Mouse (Mus musculus) adrenal gland, postnatal 36 days (tissue): Measurements from ENCODE around the gene Bace1. TPM values are rescaled to one million over a fixed set of nuclear protein-coding genes. Genes with fewer than 3 reads are reported as not detected.

Experiments
- DNase-seq, 2 experiments: peaks; one replicate each; pipeline ENCODE4 v3.0.0; 2021; ENCODE audit warnings: mixed read lengths in 1 of 2
- long read RNA-seq, 2 experiments: library from polyadenylated mRNA; stranded (forward); transcript quantifications; one replicate each; pipeline ENCODE4 v2.0.0; 2021; ENCODE audit warnings: borderline sequencing depth in 2 of 2
- total RNA-seq, 2 experiments: library from RNA; stranded (reverse); gene quantifications; 2 replicates each; pipeline ENCODE4 v1.2.3; 2021

Bace1 gene
- 10 to 100 TPM; 24.3 to 32.0 TPM for total RNA-seq
- long read RNA-seq, experiment 1, full-length matches to known transcripts = 6 of 20 reads
- long read RNA-seq, experiment 1, partial matches to known transcripts = 13 of 20 reads
- long read RNA-seq, experiment 1, other reads (novel, unspliced or antisense) = 1 of 20 reads
- long read RNA-seq, experiment 2, full-length matches to known transcripts = 9 of 13 reads
- long read RNA-seq, experiment 2, partial matches to known transcripts = 0 of 13 reads
- long read RNA-seq, experiment 2, other reads (novel, unspliced or antisense) = 4 of 13 reads

DNA sequence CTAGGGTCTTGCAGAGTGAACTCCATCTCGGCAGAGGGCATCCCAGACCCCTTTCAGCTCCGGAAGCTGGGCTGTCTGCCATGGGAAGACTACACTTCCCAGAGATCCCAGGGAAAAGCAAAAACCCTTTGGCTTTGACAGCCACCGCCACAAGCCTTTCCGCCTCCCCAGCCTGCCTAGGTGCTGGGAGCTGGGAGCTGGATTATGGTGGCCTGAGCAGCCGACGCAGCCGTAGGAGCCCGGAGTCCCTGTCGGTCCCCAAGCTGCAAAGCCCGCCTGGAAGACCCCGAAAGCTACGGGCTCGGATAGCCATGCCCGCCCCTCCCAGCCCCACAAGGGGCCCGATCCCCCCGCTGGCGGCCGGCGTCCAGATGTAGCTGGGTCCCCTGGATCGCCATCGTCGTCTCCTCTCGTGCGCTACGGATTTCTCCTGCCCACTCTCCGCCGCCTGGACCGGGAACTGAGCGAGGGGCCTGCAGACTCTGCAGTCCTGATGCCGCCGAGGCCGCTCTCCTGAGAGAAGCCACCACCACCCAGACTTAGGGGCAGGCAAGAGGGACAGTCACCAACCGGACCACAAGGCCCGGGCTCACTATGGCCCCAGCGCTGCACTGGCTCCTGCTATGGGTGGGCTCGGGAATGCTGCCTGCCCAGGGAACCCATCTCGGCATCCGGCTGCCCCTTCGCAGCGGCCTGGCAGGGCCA, at the start of gene Bace1:
Bace1 (plus strand) TSS at position 147 of the 705 bp plus-strand sequence.
- peak; percentile 80 to 86 for DNase-seq

DNA sequence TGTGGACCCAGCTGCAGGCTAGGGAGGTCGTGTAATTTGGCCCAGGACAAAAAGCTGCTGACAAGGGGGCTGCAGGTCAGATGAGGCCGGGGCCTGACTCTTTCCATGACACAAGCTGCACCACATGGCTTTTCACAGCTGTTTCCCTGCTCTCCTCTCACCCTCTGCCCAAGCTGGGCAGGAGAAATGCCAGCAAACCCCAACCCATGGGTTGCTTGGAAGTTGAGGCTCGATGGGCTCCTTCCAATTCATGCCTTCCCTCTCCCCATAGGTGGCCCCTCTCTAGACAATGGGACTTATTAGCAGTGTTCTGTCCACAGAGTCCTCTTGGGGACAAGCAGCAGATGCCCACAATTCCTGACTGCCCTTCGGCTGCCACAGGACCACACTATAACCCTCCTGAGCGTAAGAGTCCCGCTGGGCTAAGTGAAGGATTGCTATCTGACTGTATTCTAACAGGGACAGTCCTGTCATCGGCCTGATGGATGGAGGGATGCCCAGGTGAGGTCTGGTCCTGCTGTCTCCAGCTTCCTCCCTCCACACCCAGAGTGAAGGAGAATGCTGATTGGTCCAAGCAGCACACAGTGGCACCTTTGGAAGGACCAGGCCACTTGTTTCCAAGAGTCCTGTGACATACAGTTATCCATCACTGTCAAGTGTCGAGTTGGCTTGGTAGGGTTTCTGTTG, 46.8 kb upstream of the Bace1 start:
- DNase-seq = no peak

DNA sequence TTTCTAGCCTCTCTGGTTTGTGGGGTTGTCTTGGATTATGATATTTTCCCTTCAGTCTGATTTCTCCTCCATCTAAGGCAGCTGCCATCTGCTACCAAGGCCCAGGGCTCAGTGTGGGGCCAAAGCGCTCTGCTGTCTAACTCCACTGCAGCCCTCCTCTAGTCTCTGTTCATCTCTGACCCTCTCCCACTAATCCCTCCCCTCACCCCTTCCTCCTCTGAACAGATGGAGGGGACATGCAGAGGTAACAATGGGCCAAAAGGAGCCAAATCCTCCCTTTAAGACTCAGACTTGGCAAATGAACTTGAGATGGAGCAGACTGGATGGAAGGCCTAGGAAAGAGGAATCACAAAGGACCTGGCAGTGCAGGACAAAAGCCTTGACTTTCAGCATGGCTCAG, 46.1 kb upstream of the Bace1 start:
- no peak for DNase-seq

- no peak for DNase-seq
Observed at GRCm38 (mm10) chr9:45793697-45794096, 44.7 kb upstream of the Bace1 start.

DNA sequence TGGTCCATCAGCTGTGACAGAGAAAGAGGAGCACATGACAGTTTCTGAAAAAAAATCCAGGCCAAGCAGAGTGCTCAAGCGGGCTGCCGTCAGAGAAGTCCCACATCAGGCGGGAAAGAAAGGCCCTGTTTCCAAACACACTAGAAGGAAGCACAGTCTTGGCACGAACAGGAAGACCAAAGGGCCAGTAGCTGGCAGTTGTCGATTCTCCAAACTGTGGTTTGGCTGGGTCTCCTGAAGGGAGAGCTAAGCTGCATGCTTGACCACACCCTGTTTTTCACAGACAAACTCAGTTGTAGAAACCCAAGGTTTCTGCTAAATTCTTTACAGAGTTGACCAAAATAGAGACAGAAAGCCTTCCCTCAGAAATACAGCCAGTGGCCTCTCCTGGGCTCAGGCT, 42.7 kb upstream of the Bace1 start:
- DNase-seq = no peak

DNA sequence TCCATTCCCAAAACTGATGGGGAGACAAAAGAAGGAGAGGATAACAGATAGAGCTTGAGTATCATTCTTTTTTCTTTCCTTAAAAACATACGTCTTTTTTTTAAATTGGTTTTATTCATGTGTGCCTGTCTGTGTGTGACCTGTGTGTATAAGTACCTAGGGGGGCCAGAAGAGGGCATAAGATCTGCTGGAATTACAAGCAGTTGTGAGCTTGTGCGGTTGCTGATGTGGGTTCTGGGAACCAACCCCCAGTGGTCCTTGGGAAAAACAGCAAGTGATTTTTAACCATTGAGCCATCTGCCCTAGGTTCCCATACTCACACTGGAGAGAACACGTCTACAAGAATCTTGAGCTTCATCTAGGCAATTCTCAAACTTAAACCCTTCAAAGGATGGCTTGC, 41.1 kb upstream of the Bace1 start:
- no peak for DNase-seq

DNA sequence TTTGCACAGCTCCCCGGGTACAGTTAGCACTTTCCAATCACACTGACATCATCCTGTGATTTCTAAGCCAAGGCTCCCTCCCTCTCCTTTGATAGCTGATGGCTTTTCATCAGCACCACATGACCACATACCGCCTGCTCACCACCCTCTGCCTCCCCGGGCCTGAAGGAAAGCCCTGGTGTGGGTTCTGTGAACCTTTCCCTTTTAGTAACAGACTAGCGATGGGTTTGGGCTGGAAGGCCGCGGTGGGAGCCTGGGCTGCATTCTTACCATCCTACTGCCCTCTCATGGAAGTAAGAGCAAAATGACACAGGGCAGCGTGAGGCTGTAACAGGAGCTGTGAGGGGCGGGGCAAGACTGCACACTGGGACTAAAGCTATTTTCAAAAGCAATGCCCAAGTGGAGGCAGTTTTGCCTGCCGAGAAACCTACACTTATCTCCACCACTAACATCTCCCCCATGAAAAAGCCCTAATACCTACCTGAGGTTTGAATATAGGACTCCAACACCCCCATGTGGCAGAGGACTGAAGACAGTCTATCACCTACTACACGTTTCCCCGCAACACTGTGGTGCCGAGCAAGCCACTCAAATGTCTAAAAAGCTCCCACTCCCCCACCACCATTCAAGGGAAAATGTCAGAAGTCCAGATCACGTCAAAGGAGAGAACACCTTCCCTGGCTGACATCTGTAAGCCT, 39.8 kb upstream of the Bace1 start:
- DNase-seq = peak; percentile 11 to 27

DNA sequence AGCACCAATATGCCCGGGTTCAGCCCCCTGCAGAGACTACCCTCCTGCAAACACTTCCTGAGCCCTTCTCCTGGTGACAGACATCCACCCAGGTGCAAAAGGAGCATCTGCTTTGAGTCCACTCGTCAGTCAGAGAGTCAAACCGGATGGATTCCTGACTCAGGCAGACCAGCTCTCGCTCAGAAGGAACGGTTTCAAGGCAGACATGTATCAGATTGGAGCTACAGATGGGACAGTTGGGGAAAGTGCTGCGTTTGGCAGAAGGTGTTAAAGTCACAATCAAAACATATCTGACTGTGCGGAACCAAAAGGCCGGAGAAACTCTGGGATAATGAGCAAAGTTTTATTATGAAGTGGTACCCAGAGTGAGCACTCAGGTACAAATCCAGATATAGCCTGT, 39.0 kb upstream of the Bace1 start:
- DNase-seq = no peak

- no peak for DNase-seq
Observed at GRCm38 (mm10) chr9:45803070-45803774, 35.2 kb upstream of the Bace1 start.

GRCm38 (mm10) chr9:45806847-45807246, 31.5 kb upstream of the Bace1 start:
- no peak for DNase-seq

GRCm38 (mm10) chr9:45807337-45807736, 31.0 kb upstream of the Bace1 start:
- DNase-seq = no peak

DNA sequence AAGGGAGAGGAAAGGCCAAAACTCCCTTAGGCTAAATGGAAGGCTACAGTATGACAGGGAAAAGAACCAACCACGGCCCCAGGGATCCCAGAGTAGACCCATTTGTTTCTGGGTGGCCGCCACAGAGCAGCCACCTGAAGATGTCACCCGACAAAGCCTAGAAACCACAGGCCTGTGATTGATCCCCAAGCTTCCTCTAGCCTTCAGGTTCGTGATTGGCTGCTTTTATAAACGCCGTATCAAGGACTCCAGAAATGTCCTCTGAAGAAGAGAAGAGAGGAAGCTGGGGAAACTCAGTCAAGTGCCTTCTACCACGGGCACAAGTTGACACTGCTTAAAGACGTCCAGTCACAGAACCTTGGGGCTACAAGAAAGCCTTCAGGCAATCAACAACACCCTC, 30.6 kb upstream of the Bace1 start:
- DNase-seq = no peak

DNA sequence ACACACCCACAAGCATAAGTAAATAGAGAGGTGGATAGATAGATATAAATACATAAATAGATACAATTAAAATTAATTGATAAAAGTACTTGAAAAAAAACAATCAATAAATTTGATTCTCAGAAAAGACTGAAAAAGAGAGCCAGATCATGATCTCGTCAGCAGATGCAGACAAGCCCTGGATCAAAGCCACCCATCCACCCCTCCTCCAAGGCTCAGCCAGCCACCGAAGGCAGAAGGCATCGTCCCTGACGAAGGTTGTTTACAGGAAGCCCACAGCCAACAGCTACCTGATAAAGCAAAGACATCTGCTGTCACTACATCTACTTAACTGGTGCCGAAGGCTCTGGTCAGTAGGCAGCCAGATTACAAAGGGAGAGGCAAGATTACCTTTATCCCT, 26.4 kb upstream of the Bace1 start:
- no peak for DNase-seq

GRCm38 (mm10) chr9:45815113-45815512, 23.3 kb upstream of the Bace1 start:
- no peak for DNase-seq

DNA sequence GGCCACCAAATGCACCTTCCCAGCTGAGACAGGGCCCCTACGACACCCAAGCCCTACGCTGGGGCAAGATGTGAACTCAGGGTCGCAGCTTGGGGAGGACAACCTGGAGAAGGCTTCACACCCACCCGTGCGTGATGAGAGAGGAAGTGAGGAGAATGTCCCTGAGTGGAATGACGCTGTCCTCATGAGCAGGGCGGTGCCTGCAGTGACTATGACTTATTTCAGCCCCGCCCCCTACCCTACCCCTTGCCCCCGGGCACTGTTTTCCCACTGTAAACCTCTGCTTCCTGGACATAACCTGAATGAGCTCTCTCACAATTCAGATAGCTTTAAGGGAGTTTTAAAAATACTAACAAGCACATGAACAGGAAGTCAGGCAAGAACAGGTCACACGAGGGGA, 22.9 kb upstream of the Bace1 start:
- no peak for DNase-seq

DNA sequence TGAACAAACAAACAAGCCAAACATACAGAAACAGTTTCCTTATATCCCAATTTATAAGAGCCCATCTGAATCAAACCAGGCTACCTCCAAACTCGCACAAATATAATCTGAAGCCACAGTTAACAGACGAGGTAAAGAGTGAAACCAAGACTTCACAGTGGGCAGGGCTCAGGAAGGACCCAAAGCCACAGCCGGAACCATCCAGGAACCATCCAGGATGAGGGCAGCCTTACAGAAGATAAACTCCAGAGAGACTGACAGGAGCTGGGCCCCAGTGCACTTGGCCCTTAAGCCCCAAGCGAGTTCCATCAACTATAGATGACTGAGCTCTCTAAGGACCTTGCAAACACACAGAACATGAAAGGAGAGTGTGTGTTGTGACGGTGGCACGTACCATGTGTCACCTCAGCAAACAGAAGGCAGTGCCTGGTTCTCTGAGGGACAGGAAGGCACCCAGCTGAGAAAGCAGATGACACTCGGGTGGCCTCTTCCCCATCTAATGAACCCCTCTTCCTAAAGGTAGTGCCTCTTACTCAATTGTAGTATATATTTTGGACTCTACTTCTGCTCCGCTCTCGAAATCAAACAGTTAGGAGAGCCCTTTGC, 19.9 kb upstream of the Bace1 start:
- no peak for DNase-seq

- DNase-seq = peak; percentile 56 to 64
Observed at GRCm38 (mm10) chr9:45827663-45828290, 10.6 kb upstream of the Bace1 start.

DNA sequence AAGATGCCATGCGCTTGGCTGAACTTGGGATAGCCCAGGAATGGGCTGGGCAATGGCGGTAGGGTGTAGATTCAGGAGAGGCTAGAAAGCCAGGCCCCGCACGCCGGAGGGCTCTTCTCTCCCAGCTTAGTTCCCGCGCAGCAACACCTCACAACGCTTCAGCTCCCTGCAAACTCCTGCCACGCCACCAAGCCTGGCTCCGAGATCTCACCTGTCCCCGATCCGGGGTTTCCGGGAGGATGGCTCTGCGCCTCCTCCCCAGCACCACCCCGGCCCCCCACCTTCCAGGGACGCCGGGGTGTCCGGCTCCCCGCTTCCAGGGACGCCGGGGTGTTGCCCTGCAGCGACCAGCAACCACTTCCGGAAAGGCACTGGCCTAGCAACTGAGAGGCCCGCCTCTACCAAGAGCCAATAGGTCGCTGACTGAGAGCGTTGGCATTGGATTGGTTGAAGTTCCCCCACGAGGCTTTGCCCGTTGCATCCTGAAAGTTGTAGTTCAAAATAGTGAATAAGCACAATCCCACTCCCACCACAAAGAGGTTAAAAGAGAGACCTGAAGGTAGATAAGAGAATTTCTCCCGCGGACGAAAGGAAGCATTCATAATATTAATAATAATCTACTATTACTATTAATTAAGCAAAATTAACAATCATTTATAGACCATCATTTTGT, 10.0 kb upstream of the Bace1 start, which contains the start of gene Cep164:
Cep164 (minus strand) TSS at position 401 of the 673 bp plus-strand sequence.
- DNase-seq = peak; percentile 91 to 92

- DNase-seq = peak; percentile 58 to 74
Observed at GRCm38 (mm10) chr9:45829107-45829506, 9.3 kb upstream of the Bace1 start.

GRCm38 (mm10) chr9:45832898-45833297, 5.5 kb upstream of the Bace1 start:
- DNase-seq = no peak
